Mouse (Mus musculus) midbrain, embryonic 13.5 days (tissue): ENCODE results near the gene Cped1. TPM values are rescaled to one million over a fixed set of nuclear protein-coding genes. Genes with fewer than 3 reads are reported as not detected.
"Not testable (repeated sequence)": the region's sequence is repeated elsewhere in the genome, so short reads cannot be mapped to it uniquely, and the experiment has no call there.

ENCODE experiments used
- ATAC-seq: fragments of 200-750 bp; cut with Nextera tagmentation; 2 replicates; pipeline ENCODE4 v1.8.0; 2017; ENCODE audit warnings: mild to moderate bottlenecking, moderate TSS enrichment, moderate library complexity
- H3K27ac ChIP-seq: fragments of 300-500 bp; sonication (generic); 2 replicates; pipeline ENCODE4 v1.5.1; 2015; ENCODE audit warnings: inconsistent platforms, mild to moderate bottlenecking, moderate library complexity
- H3K27me3 ChIP-seq: fragments of 300-500 bp; sonication (generic); 2 replicates; pipeline ENCODE4 v1.6.1; 2015; ENCODE audit warnings: mild to moderate bottlenecking, inconsistent platforms
- H3K36me3 ChIP-seq: fragments of 300-500 bp; sonication (generic); 2 replicates; pipeline ENCODE4 v1.6.1; 2015; ENCODE audit warnings: mild to moderate bottlenecking, inconsistent platforms
- H3K4me1 ChIP-seq: fragments of 300-500 bp; sonication (generic); replicated peaks from 2 replicates; pipeline ENCODE4 v1.6.1; 2015; ENCODE audit warnings: inconsistent platforms
- H3K4me2 ChIP-seq: fragments of 300-500 bp; sonication (generic); replicated peaks from 2 replicates; pipeline ENCODE4 v1.6.1; 2015; ENCODE audit warnings: moderate library complexity, mild to moderate bottlenecking, inconsistent platforms
- H3K4me3 ChIP-seq: fragments of 300-500 bp; sonication (generic); replicated peaks from 2 replicates; pipeline ENCODE4 v1.5.1; 2015; ENCODE audit warnings: mild to moderate bottlenecking, inconsistent platforms
- H3K9ac ChIP-seq: fragments of 300-500 bp; sonication (generic); replicated peaks from 2 replicates; pipeline ENCODE4 v1.6.1; 2015; ENCODE audit warnings: mild to moderate bottlenecking, inconsistent platforms
- H3K9me3 ChIP-seq: fragments of 300-500 bp; sonication (generic); 2 replicates; pipeline ENCODE4 v1.6.1; 2016; ENCODE audit warnings: mild to moderate bottlenecking, inconsistent platforms
- WGBS: fragments of 180-500 bp; shearing (Covaris S2); methylation state at CpG from one replicate; pipeline ENCODE4 v1.1.7; 2015; 5-methylcytosine and 5-hydroxymethylcytosine counted together
- polyA plus RNA-seq: library from polyadenylated mRNA; unstranded; fragments of >200 nt; fragmentation: Nextera tagmentation; extraction: Ambion mirVana; gene quantifications from 2 replicates; pipeline ENCODE4 v1.2.1, GENCODE M21; 2015

The Cped1 gene
- polyA plus RNA-seq, 1 experiment from 2014 or later, result 3.2 TPM

- Histone ChIP-seq H3K27ac (no peak overlapping the region), H3K9ac (no peak overlapping the region), H3K36me3 (no peaks in the 10 kb centered on the region), H3K27me3 (no peaks in the 10 kb centered on the region), H3K9me3 (no peaks in the 10 kb centered on the region), H3K4me2 (no peak overlapping the region), H3K4me1 (no peaks in the 10 kb centered on the region), H3K4me3 (no peak overlapping the region)
- 93% methylated on average over 4 of the region's 4 CpGs for WGBS
- no peak for ATAC-seq
Observed at GRCm38 (mm10) chr6:22224351-22224750, 238.6 kb downstream of the Cped1 start.

GRCm38 (mm10) chr6:22231244-22231643 lies 245.5 kb downstream of the Cped1 start:
- Histone ChIP-seq H3K4me1 (no peaks in the 10 kb centered on the region), H3K9ac (no peak overlapping the region), H3K4me2 (no peak overlapping the region), H3K36me3 (no peaks in the 10 kb centered on the region), H3K9me3 (no peaks in the 10 kb centered on the region), H3K4me3 (no peak overlapping the region), H3K27ac (no peak overlapping the region), H3K27me3 (no peaks in the 10 kb centered on the region)
- WGBS, result 86% methylated on average over 3 of the region's 3 CpGs
- ATAC-seq, result no peak

GRCm38 (mm10) chr6:22233517-22233916 lies 247.8 kb downstream of the Cped1 start:
- no peaks in the 10 kb centered on the region for H3K36me3 ChIP-seq
- H3K27ac ChIP-seq, result no peak overlapping the region
- H3K4me3 ChIP-seq, result no peak overlapping the region
- no peak overlapping the region for H3K9ac ChIP-seq
- no peak for ATAC-seq
- H3K4me1 ChIP-seq, result no peaks in the 10 kb centered on the region
- H3K27me3 ChIP-seq, result no peaks in the 10 kb centered on the region
- no peak overlapping the region for H3K4me2 ChIP-seq
- H3K9me3 ChIP-seq, result no peaks in the 10 kb centered on the region
- 82% methylated on average over 6 of the region's 6 CpGs for WGBS

GRCm38 (mm10) chr6:22235133-22235532 lies 249.4 kb downstream of the Cped1 start:
- 89% methylated on average over 6 of the region's 6 CpGs for WGBS
- Histone ChIP-seq H3K9ac (no peak overlapping the region), H3K9me3 (no peaks in the 10 kb centered on the region), H3K36me3 (no peaks in the 10 kb centered on the region), H3K4me3 (no peak overlapping the region), H3K4me2 (no peak overlapping the region), H3K27ac (no peak overlapping the region), H3K27me3 (no peaks in the 10 kb centered on the region), H3K4me1 (no peaks in the 10 kb centered on the region)
- no peak for ATAC-seq

GRCm38 (mm10) chr6:22243321-22243720 lies 257.6 kb downstream of the Cped1 start:
- Histone ChIP-seq H3K9ac (no peak overlapping the region), H3K27ac (no peak overlapping the region), H3K27me3 (no peaks in the 10 kb centered on the region), H3K4me1 (no peaks in the 10 kb centered on the region), H3K4me3 (no peak overlapping the region), H3K9me3 (no peaks in the 10 kb centered on the region), H3K36me3 (no peaks in the 10 kb centered on the region), H3K4me2 (no peak overlapping the region)
- 56% methylated on average over 8 of the region's 8 CpGs for WGBS
- ATAC-seq, result no peak

GRCm38 (mm10) chr6:22246696-22247095 lies 261.0 kb downstream of the Cped1 start:
- Histone ChIP-seq H3K4me1 (no peaks in the 10 kb centered on the region), H3K9me3 (no peaks in the 10 kb centered on the region), H3K36me3 (no peaks in the 10 kb centered on the region), H3K4me3 (no peak overlapping the region), H3K4me2 (no peak overlapping the region), H3K27ac (no peak overlapping the region), H3K9ac (no peak overlapping the region), H3K27me3 (no peaks in the 10 kb centered on the region)
- WGBS, result 97% methylated on average over 2 of the region's 2 CpGs
- ATAC-seq, result no peak

GRCm38 (mm10) chr6:22258784-22259183 lies 273.1 kb downstream of the Cped1 start:
- no peak overlapping the region for H3K27ac ChIP-seq
- WGBS, result 93% methylated on average over 4 of the region's 4 CpGs

GRCm38 (mm10) chr6:22262519-22262918 lies 276.8 kb downstream of the Cped1 start:
- Histone ChIP-seq H3K9me3 (no peaks in the 10 kb centered on the region), H3K9ac (no peak overlapping the region), H3K36me3 (no peaks in the 10 kb centered on the region), H3K4me1 (no peaks in the 10 kb centered on the region), H3K27ac (no peak overlapping the region), H3K27me3 (no peaks in the 10 kb centered on the region), H3K4me3 (no peak overlapping the region), H3K4me2 (no peak overlapping the region)
- ATAC-seq, result no peak
- whole genome bisulfite sequencing, result 84% methylated on average over 4 of the region's 4 CpGs

More at GRCm38 (mm10) chr6:22258784-22259183, 273.1 kb downstream of the Cped1 start:
- Histone ChIP-seq H3K4me3 (no peak overlapping the region), H3K4me2 (no peak overlapping the region), H3K4me1 (no peaks in the 10 kb centered on the region), H3K27me3 (no peaks in the 10 kb centered on the region), H3K9me3 (no peaks in the 10 kb centered on the region), H3K36me3 (no peaks in the 10 kb centered on the region), H3K9ac (no peak overlapping the region)
- ATAC-seq, result no peak

- not testable (repeated sequence) for H3K27me3 ChIP-seq, H3K27ac ChIP-seq, H3K4me2 ChIP-seq, ATAC-seq, H3K9me3 ChIP-seq, H3K36me3 ChIP-seq, H3K4me1 ChIP-seq, H3K9ac ChIP-seq, H3K4me3 ChIP-seq
- 91% methylated on average over 8 of the region's 8 CpGs for WGBS
Observed at GRCm38 (mm10) chr6:22264094-22264493, 278.4 kb downstream of the Cped1 start.

GRCm38 (mm10) chr6:22266018-22266417 lies 280.3 kb downstream of the Cped1 start:
- WGBS, result 85% methylated on average over 4 of the region's 4 CpGs
- ATAC-seq, result no peak
- H3K27me3 ChIP-seq, result no peaks in the 10 kb centered on the region
- no peak overlapping the region for H3K4me3 ChIP-seq
- no peak overlapping the region for H3K4me2 ChIP-seq
- no peaks in the 10 kb centered on the region for H3K9me3 ChIP-seq
- H3K36me3 ChIP-seq, result no peaks in the 10 kb centered on the region
- no peak overlapping the region for H3K27ac ChIP-seq
- no peaks in the 10 kb centered on the region for H3K4me1 ChIP-seq
- H3K9ac ChIP-seq, result no peak overlapping the region

GRCm38 (mm10) chr6:22267807-22268667 lies 282.3 kb downstream of the Cped1 start:
- Histone ChIP-seq H3K4me2 (no peak overlapping the region), H3K27me3 (no peaks in the 10 kb centered on the region), H3K4me1 (no peaks in the 10 kb centered on the region), H3K9ac (no peak overlapping the region), H3K36me3 (no peaks in the 10 kb centered on the region), H3K27ac (no peak overlapping the region), H3K9me3 (no peaks in the 10 kb centered on the region), H3K4me3 (no peak overlapping the region)
- WGBS, result 83% methylated on average over 5 of the region's 5 CpGs
- ATAC-seq, result no peak

- no peak for ATAC-seq
- H3K4me2 ChIP-seq, result no peak overlapping the region
- H3K27ac ChIP-seq, result no peak overlapping the region
- H3K27me3 ChIP-seq, result no peaks in the 10 kb centered on the region
- H3K9me3 ChIP-seq, result no peaks in the 10 kb centered on the region
- no peaks in the 10 kb centered on the region for H3K4me1 ChIP-seq
- H3K9ac ChIP-seq, result no peak overlapping the region
- no peak overlapping the region for H3K4me3 ChIP-seq
- H3K36me3 ChIP-seq, result no peaks in the 10 kb centered on the region
Observed at GRCm38 (mm10) chr6:22268677-22269076, 283.0 kb downstream of the Cped1 start.
